Mouse (Mus musculus) lung, embryonic 15.5 days (tissue): ENCODE results near the gene Nptn. TPM values are rescaled to one million over a fixed set of nuclear protein-coding genes. Genes with fewer than 3 reads are reported as not detected.

Experiments used
- ATAC-seq: fragments of 200-750 bp; cut with Nextera tagmentation; 2 replicates; pipeline ENCODE4 v1.8.0; 2017; ENCODE audit warnings: moderate number of reproducible peaks, borderline replicate concordance; ENCODE audit not compliant: low FRiP score, low TSS enrichment; ENCODE audit errors: extremely low read depth
- H3K27ac ChIP-seq: fragments of 300-500 bp; sonication (generic); 2 replicates; pipeline ENCODE4 v1.5.1; 2015; ENCODE audit warnings: moderate library complexity, mild to moderate bottlenecking, inconsistent platforms
- H3K27me3 ChIP-seq: fragments of 300-500 bp; sonication (generic); 2 replicates; pipeline ENCODE4 v1.6.1; 2015; ENCODE audit warnings: inconsistent platforms
- H3K36me3 ChIP-seq: fragments of 300-500 bp; sonication (generic); 2 replicates; pipeline ENCODE4 v1.6.1; 2015; ENCODE audit warnings: inconsistent platforms
- H3K4me1 ChIP-seq: fragments of 300-500 bp; sonication (generic); 2 replicates; pipeline ENCODE4 v1.6.1; 2015; ENCODE audit warnings: inconsistent platforms
- H3K4me2 ChIP-seq: fragments of 300-500 bp; sonication (generic); 2 replicates; pipeline ENCODE4 v1.6.1; 2015; ENCODE audit warnings: inconsistent platforms, mild to moderate bottlenecking, moderate library complexity
- H3K4me3 ChIP-seq: fragments of 300-500 bp; sonication (generic); 2 replicates; pipeline ENCODE4 v1.5.1; 2015; ENCODE audit warnings: mild to moderate bottlenecking, inconsistent platforms
- H3K9ac ChIP-seq: fragments of 300-500 bp; sonication (generic); 2 replicates; pipeline ENCODE4 v1.6.1; 2015; ENCODE audit warnings: inconsistent platforms
- H3K9me3 ChIP-seq: fragments of 300-500 bp; sonication (generic); 2 replicates; pipeline ENCODE4 v1.6.1; 2016; ENCODE audit warnings: inconsistent platforms
- WGBS: fragments of 180-500 bp; shearing (Covaris S2); methylation state at CpG from one replicate; pipeline ENCODE4 v1.1.7; 2015; 5-methylcytosine and 5-hydroxymethylcytosine counted together
- polyA plus RNA-seq: library from polyadenylated mRNA; unstranded; fragments of >200 nt; fragmentation: Nextera tagmentation; extraction: Ambion mirVana; gene quantifications from 2 replicates; pipeline ENCODE4 v1.2.1, GENCODE M21; 2015

Nptn gene
- polyA plus RNA-seq, 1 experiment from 2014 or later: 134 TPM

GRCm38 (mm10) chr9:58623009-58623408 is 41.0 kb downstream of the Nptn start:
- Histone ChIP-seq H3K27me3 (no peaks in the 10 kb centered on the region), H3K27ac (peak overlapping the region; percentile 22), H3K4me3 (no peak overlapping the region), H3K36me3 (0 out of 2 replicates have a peak, but pooled peaks cover 4% of the 10 kb centered on the region), H3K9ac (no peak overlapping the region), H3K4me2 (no peak overlapping the region), H3K4me1 (peaks cover 16% of the 10 kb centered on the region), H3K9me3 (no peaks in the 10 kb centered on the region)
- ATAC-seq: no peak
- 41% methylated on average over 1 of the region's 1 CpGs for WGBS

DNA sequence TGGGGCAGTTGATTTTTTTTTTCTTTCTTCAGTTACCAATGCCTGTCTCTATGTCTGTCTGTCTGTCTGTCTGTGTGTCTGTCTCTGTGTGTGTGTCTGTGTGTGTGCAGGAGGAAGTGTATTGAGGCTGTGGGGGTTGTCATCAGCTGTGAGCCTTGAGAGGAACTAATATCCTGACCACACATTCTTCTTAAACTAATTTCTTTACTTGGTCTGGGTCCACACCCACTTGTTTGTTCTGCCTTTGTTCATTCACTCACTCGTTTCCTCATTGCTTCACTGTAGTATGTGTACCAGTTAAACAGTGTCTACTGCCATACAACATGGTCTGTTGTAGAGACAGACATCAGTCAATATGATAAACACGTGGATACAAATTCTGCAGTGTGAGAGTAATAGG is 45.2 kb downstream of the Nptn start:
- H3K4me2 ChIP-seq: no peak overlapping the region
- WGBS: 61% methylated on average over 2 of the region's 2 CpGs
- no peaks in the 10 kb centered on the region for H3K27me3 ChIP-seq
- no peak for ATAC-seq
- peaks cover 8% of the 10 kb centered on the region for H3K4me1 ChIP-seq
- H3K4me3 ChIP-seq: no peak overlapping the region
- no peaks in the 10 kb centered on the region for H3K9me3 ChIP-seq
- H3K27ac ChIP-seq: no peak overlapping the region
- H3K9ac ChIP-seq: no peak overlapping the region
- H3K36me3 ChIP-seq: 0 out of 2 replicates have a peak, but pooled peaks cover 10% of the 10 kb centered on the region

- H3K4me1 ChIP-seq: 0 out of 2 replicates have a peak, but pooled peaks cover 3% of the 10 kb centered on the region
- no peak overlapping the region for H3K27ac ChIP-seq
- H3K4me2 ChIP-seq: no peak overlapping the region
- H3K27me3 ChIP-seq: no peaks in the 10 kb centered on the region
- no peak overlapping the region for H3K9ac ChIP-seq
- H3K9me3 ChIP-seq: no peaks in the 10 kb centered on the region
- WGBS: 79% methylated on average over 2 of the region's 2 CpGs
- H3K36me3 ChIP-seq: 0 out of 2 replicates have a peak, but pooled peaks cover 15% of the 10 kb centered on the region
- H3K4me3 ChIP-seq: no peak overlapping the region
- no peak for ATAC-seq
Measured at GRCm38 (mm10) chr9:58630441-58630840, 48.4 kb downstream of the Nptn start.

DNA sequence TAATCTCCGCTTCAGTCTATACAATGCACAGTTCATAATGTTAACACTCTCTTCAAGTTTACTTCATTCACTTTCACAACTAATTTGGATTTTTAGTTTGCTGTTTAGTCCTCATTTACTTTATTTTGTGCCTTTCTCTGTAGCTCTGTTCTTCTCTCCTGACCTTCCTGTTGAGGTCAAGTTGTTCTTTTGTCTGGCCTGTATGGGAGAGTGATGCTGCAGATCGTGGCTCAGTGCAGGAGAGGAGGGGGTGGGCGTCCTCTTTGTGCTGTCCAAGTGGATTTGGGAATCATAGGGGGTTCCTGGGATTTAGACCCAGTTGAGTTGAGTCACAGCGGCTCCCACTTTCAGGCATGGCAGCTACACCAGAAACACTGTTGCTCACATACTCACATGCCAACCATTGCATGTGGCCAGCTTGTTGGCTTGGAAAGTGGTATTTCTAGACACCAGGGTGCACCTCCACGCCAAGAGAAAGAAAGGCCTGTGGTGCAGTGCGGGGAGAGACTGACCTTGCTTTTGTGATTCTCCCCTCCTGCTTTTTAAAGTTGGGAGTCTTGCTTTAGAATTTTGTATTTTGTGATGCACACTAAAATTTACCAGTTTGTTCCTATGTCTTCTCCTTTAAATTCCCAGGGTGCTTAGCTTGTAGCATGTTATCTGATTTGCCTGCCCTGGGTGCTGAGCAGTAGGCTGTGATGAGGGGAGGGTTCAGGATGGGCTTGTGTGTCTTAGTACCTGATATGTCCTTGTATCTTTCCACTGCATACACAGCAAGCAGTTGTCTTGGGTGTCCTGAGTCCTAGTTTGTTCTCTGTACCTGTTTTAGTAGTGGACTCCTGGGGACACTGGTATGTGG is 66.6 kb downstream of the Nptn start:
- Histone ChIP-seq H3K27me3 (no peaks in the 10 kb centered on the region), H3K36me3 (peaks cover 17% of the 10 kb centered on the region; the same call in 1 of the 2 replicates), H3K27ac (no peak overlapping the region), H3K4me3 (no peak overlapping the region), H3K9ac (no peak overlapping the region), H3K4me2 (no peak overlapping the region), H3K9me3 (no peaks in the 10 kb centered on the region), H3K4me1 (0 out of 2 replicates have a peak, but pooled peaks cover 2% of the 10 kb centered on the region)
- ATAC-seq: no peak
- WGBS: 83% methylated on average over 6 of the region's 6 CpGs

DNA sequence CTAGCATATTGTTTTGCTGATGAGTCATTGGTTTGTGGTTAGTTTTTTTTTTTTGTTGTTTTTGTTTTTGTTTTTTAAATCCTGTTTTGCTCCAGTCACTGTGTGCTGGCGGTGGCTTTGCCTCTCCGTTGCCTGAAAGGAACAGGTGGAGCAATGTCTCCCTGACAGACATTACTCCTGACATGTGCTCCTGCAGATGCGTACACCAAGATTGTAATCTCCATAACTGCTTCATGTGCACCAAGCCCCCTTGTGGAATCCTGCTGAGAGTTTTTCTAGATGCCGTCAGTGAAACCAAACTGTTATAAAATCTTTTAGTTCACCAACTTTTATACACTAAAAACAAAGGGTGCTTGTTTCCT is 67.2 kb downstream of the Nptn start:
- H3K9ac ChIP-seq: no peak overlapping the region
- peaks cover 13% of the 10 kb centered on the region; the same call in 1 of the 2 replicates for H3K36me3 ChIP-seq
- no peak overlapping the region for H3K27ac ChIP-seq
- ATAC-seq: no peak
- H3K4me2 ChIP-seq: no peak overlapping the region
- no peaks in the 10 kb centered on the region for H3K27me3 ChIP-seq
- H3K9me3 ChIP-seq: no peaks in the 10 kb centered on the region
- H3K4me3 ChIP-seq: no peak overlapping the region
- 0 out of 2 replicates have a peak, but pooled peaks cover 2% of the 10 kb centered on the region for H3K4me1 ChIP-seq
- 70% methylated on average over 4 of the region's 4 CpGs for WGBS

DNA sequence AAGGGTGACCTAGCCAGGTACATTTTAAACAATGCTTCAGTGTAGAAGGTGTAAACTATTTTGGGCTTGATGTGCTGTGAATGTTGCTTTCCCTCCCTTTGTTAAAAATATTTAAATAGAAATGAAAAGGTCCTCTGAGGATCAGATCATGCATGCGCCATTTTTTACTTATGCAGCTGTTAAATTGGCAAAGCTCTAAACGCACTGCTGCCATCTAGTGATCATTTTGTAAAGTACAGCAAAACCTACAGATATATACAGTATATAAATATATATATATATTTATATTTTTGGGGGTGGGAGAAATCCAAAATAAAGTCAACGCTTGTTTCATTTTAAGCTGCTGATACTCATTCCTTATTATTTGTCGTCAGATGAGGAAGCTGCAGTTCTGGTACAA is 70.0 kb downstream of the Nptn start:
- peaks cover 4% of the 10 kb centered on the region; the same call in 1 of the 2 replicates for H3K4me1 ChIP-seq
- H3K4me3 ChIP-seq: no peak overlapping the region
- H3K9me3 ChIP-seq: no peaks in the 10 kb centered on the region
- no peak for ATAC-seq
- 51% methylated on average over 4 of the region's 4 CpGs for WGBS
- no peak overlapping the region for H3K4me2 ChIP-seq
- H3K27me3 ChIP-seq: no peaks in the 10 kb centered on the region
- H3K9ac ChIP-seq: no peak overlapping the region
- peaks cover 10% of the 10 kb centered on the region; the same call in 1 of the 2 replicates for H3K36me3 ChIP-seq
- no peak overlapping the region for H3K27ac ChIP-seq

DNA sequence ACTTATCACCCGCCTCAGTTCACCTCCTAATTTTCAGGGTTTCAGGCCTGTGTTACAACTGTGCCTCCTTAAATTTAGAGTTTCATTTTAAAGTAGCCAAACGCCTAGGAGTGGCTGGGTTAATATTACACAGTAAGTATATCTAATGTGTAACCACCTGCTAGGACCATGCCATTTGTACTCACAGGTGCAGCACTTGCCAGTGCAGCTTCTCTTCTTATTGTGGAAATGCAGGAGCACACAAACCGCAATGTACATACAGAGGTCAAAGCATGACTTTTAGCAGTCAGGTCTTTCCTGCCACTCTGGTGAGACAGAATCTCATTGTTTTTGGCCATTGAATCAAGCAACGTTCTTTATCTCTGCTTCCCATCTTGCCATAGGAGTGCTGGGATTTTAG is 72.5 kb downstream of the Nptn start:
- H3K9me3 ChIP-seq: no peaks in the 10 kb centered on the region
- H3K36me3 ChIP-seq: peaks cover 10% of the 10 kb centered on the region; the same call in 1 of the 2 replicates
- H3K27me3 ChIP-seq: no peaks in the 10 kb centered on the region
- peak; percentile 39; the same call in 1 of the 2 replicates for ATAC-seq
- 57% methylated on average over 4 of the region's 4 CpGs for whole genome bisulfite sequencing
- H3K9ac ChIP-seq: no peak overlapping the region
- peaks cover 5% of the 10 kb centered on the region; the same call in 1 of the 2 replicates for H3K4me1 ChIP-seq
- H3K27ac ChIP-seq: peak overlapping the region; percentile 53; the same call in 1 of the 2 replicates
- H3K4me2 ChIP-seq: no peak overlapping the region
- H3K4me3 ChIP-seq: no peak overlapping the region

GRCm38 (mm10) chr9:58656396-58656795 is 74.4 kb downstream of the Nptn start:
- no peak overlapping the region for H3K4me2 ChIP-seq
- no peak overlapping the region for H3K4me3 ChIP-seq
- H3K9me3 ChIP-seq: no peaks in the 10 kb centered on the region
- H3K4me1 ChIP-seq: peaks cover 11% of the 10 kb centered on the region
- peaks cover 5% of the 10 kb centered on the region; the same call in 1 of the 2 replicates for H3K36me3 ChIP-seq
- WGBS: 52% methylated on average over 2 of the region's 2 CpGs
- no peak overlapping the region for H3K9ac ChIP-seq
- no peak overlapping the region for H3K27ac ChIP-seq
- no peaks in the 10 kb centered on the region for H3K27me3 ChIP-seq
- ATAC-seq: no peak

- Histone ChIP-seq H3K4me2 (no peak overlapping the region), H3K4me3 (no peak overlapping the region), H3K9ac (no peak overlapping the region), H3K9me3 (no peaks in the 10 kb centered on the region), H3K27ac (no peak overlapping the region), H3K4me1 (peaks cover 11% of the 10 kb centered on the region), H3K27me3 (no peaks in the 10 kb centered on the region), H3K36me3 (peaks cover 3% of the 10 kb centered on the region; the same call in 1 of the 2 replicates)
- no peak for ATAC-seq
- WGBS: 69% methylated on average over 2 of the region's 2 CpGs
Measured at GRCm38 (mm10) chr9:58656824-58657223, 74.8 kb downstream of the Nptn start.

- WGBS: 49% methylated on average over 5 of the region's 5 CpGs
- peak overlapping the region; percentile 39 for H3K27ac ChIP-seq
- H3K27me3 ChIP-seq: no peaks in the 10 kb centered on the region
- H3K4me2 ChIP-seq: no peak overlapping the region
- peaks cover 11% of the 10 kb centered on the region for H3K4me1 ChIP-seq
- peak; percentile 47; the same call in 1 of the 2 replicates for ATAC-seq
- H3K9ac ChIP-seq: no peak overlapping the region
- H3K9me3 ChIP-seq: no peaks in the 10 kb centered on the region
- no peak overlapping the region for H3K4me3 ChIP-seq
- H3K36me3 ChIP-seq: peaks cover 7% of the 10 kb centered on the region
Measured at GRCm38 (mm10) chr9:58657735-58658512, 75.9 kb downstream of the Nptn start.

GRCm38 (mm10) chr9:58658596-58659309 is 76.7 kb downstream of the Nptn start:
- Histone ChIP-seq H3K27ac (peak overlapping the region; percentile 39), H3K9ac (no peak overlapping the region)

More at GRCm38 (mm10) chr9:58658596-58659309, 76.7 kb downstream of the Nptn start:
- no peak for ATAC-seq
- WGBS: 64% methylated on average over 4 of the region's 4 CpGs
- H3K36me3 ChIP-seq: peaks cover 7% of the 10 kb centered on the region
- H3K9me3 ChIP-seq: no peaks in the 10 kb centered on the region
- H3K4me1 ChIP-seq: peaks cover 11% of the 10 kb centered on the region
- H3K27me3 ChIP-seq: no peaks in the 10 kb centered on the region
- no peak overlapping the region for H3K4me2 ChIP-seq
- H3K4me3 ChIP-seq: no peak overlapping the region
